Mouse (Mus musculus): ENCODE data around the gene 4930412O13Rik. TPM values are rescaled to one million over a fixed set of nuclear protein-coding genes. Genes with fewer than 3 reads are reported as not detected.

Gene 4930412O13Rik
- total RNA-seq, 1 experiment = 0.54 TPM

GRCm38 (mm10) chr2:9905995-9906394 is 24.9 kb downstream of the 4930412O13Rik start:
- Histone ChIP-seq H3K27ac (ENCODE audit: insufficient read depth, low read depth, low read length, poor library complexity, severe bottlenecking) (no peak overlapping the region), H3K4me3 (ENCODE audit: insufficient read depth in 1 of 2, low read depth in 1 of 2, low read length in 2 of 2, poor library complexity in 1 of 2, severe bottlenecking in 1 of 2) (no peak overlapping the region), H3K4me1 (ENCODE audit: control insufficient read depth in 2 of 2, insufficient read depth in 2 of 2, low read length in 2 of 2, poor library complexity in 1 of 2) (peaks cover 2 to 3% of the 10 kb centered on the region in 2 experiments; a peak in 2 of 4 replicates), H3K9ac (ENCODE audit: insufficient read depth, low read depth, low read length, poor library complexity, severe bottlenecking) (no peak overlapping the region), H3K36me3 (ENCODE audit: control insufficient read depth, insufficient read depth, low read length, poor library complexity, severe bottlenecking) (no peaks in the 10 kb centered on the region), H3K9me3 (ENCODE audit: control insufficient read depth, insufficient read depth, low read depth, low read length) (no peaks in the 10 kb centered on the region)
- DNase-seq (ENCODE audit: low read depth, low spot score) = no peak
- in situ Hi-C loops (cut with MboI; ENCODE audit: low sequenced_read_pairs in 2 of 2, unreplicated experiment in 2 of 2) = no loop called here
- TF ChIP-seq CHD2 (IDR thresholded peaks at IDR 0.05; ENCODE audit: low read depth, low read length) = no peak
- no peak for TF ChIP-seq HCFC1 (IDR thresholded peaks at IDR 0.05; ENCODE audit: borderline replicate concordance, insufficient read depth, low read length)
- TF ChIP-seq ZC3H11A (IDR thresholded peaks at IDR 0.05; ENCODE audit: borderline replicate concordance, low read depth, low read length) = no peak
- TF ChIP-seq MAFK (IDR thresholded peaks at IDR 0.05; ENCODE audit: insufficient read depth, low read depth, low read length) = no peak
- no peak for TF ChIP-seq ZNF384 (IDR thresholded peaks at IDR 0.05; ENCODE audit: low read depth, low read length)

DNA sequence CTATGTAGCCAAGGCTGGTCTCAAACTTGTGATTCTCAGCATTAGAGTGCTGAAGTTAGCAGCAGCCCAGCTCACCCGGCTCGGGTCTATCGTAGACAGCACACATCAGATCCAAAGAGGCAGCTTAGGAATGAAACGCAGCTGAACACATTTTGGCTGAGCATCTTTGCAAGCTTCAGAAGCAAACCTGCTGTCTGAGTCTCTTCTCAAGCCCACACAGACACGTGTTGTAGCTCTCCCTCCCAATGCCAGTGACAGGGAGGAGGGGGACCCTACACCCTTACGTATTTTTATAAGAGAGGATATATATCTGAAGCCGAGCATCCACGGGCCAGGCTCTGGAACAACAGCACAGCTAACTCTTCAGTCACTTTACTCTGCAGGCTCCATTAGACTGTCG is 36.5 kb downstream of the 4930412O13Rik start:
- Histone ChIP-seq H3K9ac (ENCODE audit: insufficient read depth, low read depth, low read length, poor library complexity, severe bottlenecking) (no peak overlapping the region), H3K27ac (ENCODE audit: insufficient read depth, low read depth, low read length, poor library complexity, severe bottlenecking) (no peak overlapping the region), H3K4me1 (ENCODE audit: control insufficient read depth in 2 of 2, insufficient read depth in 2 of 2, low read length in 2 of 2, poor library complexity in 1 of 2) (no peaks in the 10 kb centered on the region), H3K9me3 (ENCODE audit: control insufficient read depth, insufficient read depth, low read depth, low read length) (no peaks in the 10 kb centered on the region), H3K36me3 (ENCODE audit: control insufficient read depth, insufficient read depth, low read length, poor library complexity, severe bottlenecking) (peaks cover 11% of the 10 kb centered on the region), H3K4me3 (ENCODE audit: insufficient read depth in 1 of 2, low read depth in 1 of 2, low read length in 2 of 2, poor library complexity in 1 of 2, severe bottlenecking in 1 of 2) (no peak overlapping the region)
- TF ChIP-seq MAFK (IDR thresholded peaks at IDR 0.05; ENCODE audit: insufficient read depth, low read depth, low read length) (no peak), HCFC1 (IDR thresholded peaks at IDR 0.05; ENCODE audit: borderline replicate concordance, insufficient read depth, low read length) (no peak), ZNF384 (IDR thresholded peaks at IDR 0.05; ENCODE audit: low read depth, low read length) (no peak), ZC3H11A (IDR thresholded peaks at IDR 0.05; ENCODE audit: borderline replicate concordance, low read depth, low read length) (no peak), CHD2 (IDR thresholded peaks at IDR 0.05; ENCODE audit: low read depth, low read length) (no peak)
- no peak for DNase-seq (ENCODE audit: low read depth, low spot score)
- in situ Hi-C loops (cut with MboI; ENCODE audit: low sequenced_read_pairs in 2 of 2, unreplicated experiment in 2 of 2) = no loop called here

DNA sequence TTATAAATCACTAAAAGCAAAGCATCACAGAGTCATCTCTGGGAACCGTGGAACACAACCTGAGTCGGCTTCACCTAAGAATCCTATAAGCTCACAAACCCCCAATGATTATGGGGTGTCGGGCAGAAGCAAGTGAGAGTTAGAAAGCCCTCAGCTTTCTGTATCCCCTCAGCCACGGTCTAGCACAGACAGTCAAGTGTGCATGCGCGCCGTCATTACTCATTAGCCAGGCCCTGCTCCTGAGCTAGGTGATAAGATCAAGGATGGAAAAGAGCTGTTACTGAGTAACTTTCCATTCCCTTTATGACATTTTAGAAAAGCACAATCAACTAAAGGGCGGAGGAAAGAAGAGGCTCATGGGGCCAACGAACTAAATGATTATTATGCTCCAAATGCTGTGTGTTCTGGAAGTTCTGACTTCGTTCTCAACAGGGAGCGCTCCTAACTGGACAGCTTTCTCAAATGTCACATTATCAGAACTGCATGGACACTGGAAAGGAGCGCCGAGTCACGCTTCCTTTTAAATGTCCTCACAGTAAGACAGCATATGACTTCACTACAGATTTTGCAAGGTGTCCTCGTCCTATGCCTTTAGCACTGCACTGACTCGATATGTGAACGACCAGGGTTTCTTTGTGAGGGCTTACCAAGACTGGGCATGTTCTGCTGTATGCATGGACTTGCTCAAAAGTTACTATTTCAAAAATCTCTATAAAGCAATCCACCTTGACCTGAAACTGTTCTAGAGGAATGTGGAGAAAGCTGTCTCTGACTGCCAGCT is 37.8 kb downstream of the 4930412O13Rik start:
- in situ Hi-C loops (cut with MboI; ENCODE audit: low sequenced_read_pairs in 2 of 2, unreplicated experiment in 2 of 2) = no loop called here

DNA sequence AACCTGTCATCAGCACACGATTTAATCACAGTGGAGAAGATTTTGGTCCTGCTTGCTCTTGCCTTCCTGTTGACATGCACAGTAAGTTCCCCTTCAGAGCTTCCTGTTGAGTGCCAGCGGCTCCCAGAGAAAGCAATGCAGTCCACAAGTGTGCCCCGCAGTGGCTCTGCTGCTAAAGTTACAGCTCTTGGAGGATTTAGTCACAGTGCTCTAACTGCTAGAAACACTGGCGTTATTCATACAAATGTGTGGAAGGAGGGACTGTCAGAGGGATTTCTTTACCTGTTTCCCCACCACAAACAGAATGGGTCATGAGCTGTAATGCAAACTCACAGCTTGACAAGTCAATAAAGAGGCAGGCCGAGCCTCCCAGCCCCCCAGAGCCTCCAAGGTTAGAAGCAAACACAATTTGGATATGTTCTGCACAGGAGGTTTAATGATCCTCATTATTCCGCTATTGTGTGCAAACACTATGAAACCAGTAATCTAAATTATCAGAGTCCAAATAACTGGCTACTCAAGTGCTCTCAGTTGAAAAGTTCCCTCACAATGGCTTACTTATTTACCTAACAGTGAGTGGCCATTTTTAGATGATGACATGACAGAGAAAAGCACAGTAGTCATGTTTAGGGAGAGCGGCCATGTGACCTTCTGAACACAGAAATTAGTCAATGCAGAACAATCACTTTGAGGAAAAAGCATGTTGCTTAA is 45.3 kb downstream of the 4930412O13Rik start:
- in situ Hi-C loops (cut with MboI; ENCODE audit: low sequenced_read_pairs in 2 of 2, unreplicated experiment in 2 of 2) = no loop called here
- H3K4me3 ChIP-seq (ENCODE audit: insufficient read depth in 1 of 2, low read depth in 1 of 2, low read length in 2 of 2, poor library complexity in 1 of 2, severe bottlenecking in 1 of 2) = no peak overlapping the region
- H3K9ac ChIP-seq (ENCODE audit: insufficient read depth, low read depth, low read length, poor library complexity, severe bottlenecking) = no peak overlapping the region
- H3K4me1 ChIP-seq (ENCODE audit: control insufficient read depth in 2 of 2, insufficient read depth in 2 of 2, low read length in 2 of 2, poor library complexity in 1 of 2) = no peaks in the 10 kb centered on the region; a peak in 1 of 4 replicates
- peaks cover 6% of the 10 kb centered on the region; the same call in 1 of the 2 replicates for H3K36me3 ChIP-seq (ENCODE audit: control insufficient read depth, insufficient read depth, low read length, poor library complexity, severe bottlenecking)
- no peak for TF ChIP-seq ZC3H11A (IDR thresholded peaks at IDR 0.05; ENCODE audit: borderline replicate concordance, low read depth, low read length)
- TF ChIP-seq ZNF384 (IDR thresholded peaks at IDR 0.05; ENCODE audit: low read depth, low read length) = no peak
- no peak for TF ChIP-seq HCFC1 (IDR thresholded peaks at IDR 0.05; ENCODE audit: borderline replicate concordance, insufficient read depth, low read length)
- TF ChIP-seq MAFK (IDR thresholded peaks at IDR 0.05; ENCODE audit: insufficient read depth, low read depth, low read length) = no peak
- TF ChIP-seq CHD2 (IDR thresholded peaks at IDR 0.05; ENCODE audit: low read depth, low read length) = no peak
- no peak for DNase-seq (ENCODE audit: low read depth, low spot score)
- no peaks in the 10 kb centered on the region for H3K9me3 ChIP-seq (ENCODE audit: control insufficient read depth, insufficient read depth, low read depth, low read length)
- H3K27ac ChIP-seq (ENCODE audit: insufficient read depth, low read depth, low read length, poor library complexity, severe bottlenecking) = no peak overlapping the region

More for the DNA sequence above, 37.8 kb downstream of the 4930412O13Rik start:
- peaks cover 11% of the 10 kb centered on the region for H3K36me3 ChIP-seq (ENCODE audit: control insufficient read depth, insufficient read depth, low read length, poor library complexity, severe bottlenecking)
- no peaks in the 10 kb centered on the region for H3K4me1 ChIP-seq (ENCODE audit: control insufficient read depth in 2 of 2, insufficient read depth in 2 of 2, low read length in 2 of 2, poor library complexity in 1 of 2)
- DNase-seq (ENCODE audit: low read depth, low spot score) = no peak
- H3K4me3 ChIP-seq (ENCODE audit: insufficient read depth in 1 of 2, low read depth in 1 of 2, low read length in 2 of 2, poor library complexity in 1 of 2, severe bottlenecking in 1 of 2) = no peak overlapping the region
- TF ChIP-seq CHD2 (IDR thresholded peaks at IDR 0.05; ENCODE audit: low read depth, low read length) = no peak
- no peak for TF ChIP-seq MAFK (IDR thresholded peaks at IDR 0.05; ENCODE audit: insufficient read depth, low read depth, low read length)
- no peak for TF ChIP-seq HCFC1 (IDR thresholded peaks at IDR 0.05; ENCODE audit: borderline replicate concordance, insufficient read depth, low read length)
- TF ChIP-seq ZC3H11A (IDR thresholded peaks at IDR 0.05; ENCODE audit: borderline replicate concordance, low read depth, low read length) = no peak
- no peak for TF ChIP-seq ZNF384 (IDR thresholded peaks at IDR 0.05; ENCODE audit: low read depth, low read length)
- no peaks in the 10 kb centered on the region for H3K9me3 ChIP-seq (ENCODE audit: control insufficient read depth, insufficient read depth, low read depth, low read length)
- no peak overlapping the region for H3K9ac ChIP-seq (ENCODE audit: insufficient read depth, low read depth, low read length, poor library complexity, severe bottlenecking)
- no peak overlapping the region for H3K27ac ChIP-seq (ENCODE audit: insufficient read depth, low read depth, low read length, poor library complexity, severe bottlenecking)

All from ES-E14 (cell line).